Mouse (Mus musculus): ENCODE results near the gene Irs3.

The Irs3 gene

DNA sequence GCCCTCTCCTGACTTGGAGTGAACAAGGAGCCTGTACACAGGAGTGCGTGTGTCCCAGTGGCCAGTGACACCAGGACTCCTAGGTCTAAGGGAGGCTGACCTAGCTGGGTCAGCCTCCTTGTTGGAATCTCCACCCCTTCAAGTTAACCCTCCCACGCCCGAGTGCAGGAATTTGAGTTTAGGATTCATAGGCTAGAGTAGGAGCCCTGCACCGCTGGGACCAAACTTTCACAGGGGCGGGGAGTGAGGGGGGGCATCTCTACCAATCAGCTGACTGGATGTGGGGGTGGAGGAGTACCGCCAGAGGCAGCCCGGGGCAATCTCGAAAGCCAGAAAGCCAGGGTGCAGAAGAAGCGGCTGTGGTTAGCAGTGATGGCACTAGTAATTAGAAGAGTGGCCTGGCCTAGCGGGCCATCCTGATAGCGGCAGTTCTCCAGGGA lies at the start of gene Irs3:
Gene Irs3 (minus strand): TSS at position 63 of the 440 bp plus-strand sequence.
- no peak for TF ChIP-seq GATA4 (IDR thresholded peaks at IDR 0.05; ENCODE audit: insufficient replicate concordance, low read length)

GRCm38 (mm10) chr5:137694796-137695195 lies 49.3 kb upstream of the Irs3 start:
- no peak for TF ChIP-seq GATA4 (IDR thresholded peaks at IDR 0.05; ENCODE audit: insufficient replicate concordance, low read length)

DNA sequence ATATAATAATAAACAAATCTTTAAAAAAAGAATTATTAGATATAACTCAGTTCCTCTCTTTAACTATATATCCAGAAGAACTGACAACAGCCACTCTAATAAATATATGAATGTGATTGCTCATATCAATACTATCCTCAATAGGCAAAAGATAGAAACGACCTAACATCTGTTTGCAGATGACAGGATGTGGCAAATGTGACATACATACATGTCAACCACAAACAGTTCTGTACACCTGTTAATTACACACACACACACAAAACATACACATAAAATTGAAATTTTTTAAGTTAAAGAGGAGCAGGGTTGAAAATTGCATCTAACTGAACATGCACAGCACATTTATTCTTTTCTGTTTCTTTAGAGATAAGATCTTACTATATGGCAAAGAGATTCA lies 46.4 kb upstream of the Irs3 start:
- no peak for TF ChIP-seq GATA4 (IDR thresholded peaks at IDR 0.05; ENCODE audit: insufficient replicate concordance, low read length)

DNA sequence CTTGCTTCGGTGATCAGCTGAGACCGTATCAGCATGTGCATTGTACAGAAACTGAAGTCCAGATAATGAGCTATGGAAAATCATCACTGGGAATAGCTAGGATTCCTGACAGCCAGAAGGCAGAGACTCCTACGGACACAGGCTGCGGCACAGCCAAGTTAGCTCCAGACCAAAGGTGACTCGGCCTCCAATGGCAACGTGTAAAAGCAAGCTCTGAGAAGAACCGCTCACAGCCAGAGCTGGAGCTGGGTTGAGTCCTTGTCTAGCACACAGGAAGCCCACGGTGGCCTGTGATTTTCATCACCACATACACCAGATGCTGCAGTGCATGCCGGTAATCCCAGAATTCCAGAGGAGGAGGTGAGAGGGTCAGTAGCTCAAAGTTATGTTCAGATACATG lies 45.0 kb upstream of the Irs3 start:
- no peak for TF ChIP-seq GATA4 (IDR thresholded peaks at IDR 0.05; ENCODE audit: insufficient replicate concordance, low read length)

DNA sequence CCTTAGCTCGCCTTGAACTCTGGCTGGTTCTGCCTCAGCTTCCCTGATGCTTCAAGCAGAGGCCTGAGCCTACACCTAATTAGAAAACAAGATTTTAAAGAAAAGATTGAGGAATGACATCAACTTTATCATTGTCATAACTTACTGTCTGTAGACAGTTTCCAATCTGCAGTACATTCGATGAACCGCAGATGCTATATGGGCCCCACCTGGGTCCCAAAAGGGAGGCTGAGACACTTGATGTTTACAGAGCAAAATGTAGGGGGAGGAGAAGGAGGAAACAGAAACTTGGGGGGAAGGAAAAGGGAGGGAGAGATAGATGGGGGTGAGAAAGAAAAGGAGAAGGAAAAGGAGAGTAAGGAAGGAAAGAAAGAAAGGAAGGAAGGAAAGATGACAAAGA lies 44.5 kb upstream of the Irs3 start:
- TF ChIP-seq GATA4 (IDR thresholded peaks at IDR 0.05; ENCODE audit: insufficient replicate concordance, low read length), result no peak

GRCm38 (mm10) chr5:137686127-137686790 lies 40.7 kb upstream of the Irs3 start:
- peak; percentile 28; the same call in 1 of the 2 replicates for TF ChIP-seq GATA4 (IDR thresholded peaks at IDR 0.05; ENCODE audit: insufficient replicate concordance, low read length)

DNA sequence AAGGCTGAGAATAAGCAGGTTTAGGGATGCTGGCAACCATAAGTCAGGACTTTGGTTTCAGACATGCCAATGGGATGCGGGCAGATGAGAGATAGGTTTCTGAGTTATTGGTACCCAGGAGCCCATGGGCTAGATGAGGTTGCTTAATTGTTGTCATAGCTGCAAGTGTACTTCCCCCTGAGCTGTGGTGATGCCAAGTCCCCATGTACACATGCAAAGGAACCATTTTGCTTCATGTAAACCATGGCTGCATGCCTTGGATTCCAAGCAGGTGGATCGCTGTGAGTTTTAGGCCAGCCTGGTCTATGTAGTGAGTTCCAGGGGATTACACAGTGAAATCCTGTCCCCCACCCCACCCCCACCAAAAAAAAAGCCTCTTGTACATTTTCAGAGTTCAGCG lies 40.1 kb upstream of the Irs3 start:
- TF ChIP-seq GATA4 (IDR thresholded peaks at IDR 0.05; ENCODE audit: insufficient replicate concordance, low read length), result no peak

DNA sequence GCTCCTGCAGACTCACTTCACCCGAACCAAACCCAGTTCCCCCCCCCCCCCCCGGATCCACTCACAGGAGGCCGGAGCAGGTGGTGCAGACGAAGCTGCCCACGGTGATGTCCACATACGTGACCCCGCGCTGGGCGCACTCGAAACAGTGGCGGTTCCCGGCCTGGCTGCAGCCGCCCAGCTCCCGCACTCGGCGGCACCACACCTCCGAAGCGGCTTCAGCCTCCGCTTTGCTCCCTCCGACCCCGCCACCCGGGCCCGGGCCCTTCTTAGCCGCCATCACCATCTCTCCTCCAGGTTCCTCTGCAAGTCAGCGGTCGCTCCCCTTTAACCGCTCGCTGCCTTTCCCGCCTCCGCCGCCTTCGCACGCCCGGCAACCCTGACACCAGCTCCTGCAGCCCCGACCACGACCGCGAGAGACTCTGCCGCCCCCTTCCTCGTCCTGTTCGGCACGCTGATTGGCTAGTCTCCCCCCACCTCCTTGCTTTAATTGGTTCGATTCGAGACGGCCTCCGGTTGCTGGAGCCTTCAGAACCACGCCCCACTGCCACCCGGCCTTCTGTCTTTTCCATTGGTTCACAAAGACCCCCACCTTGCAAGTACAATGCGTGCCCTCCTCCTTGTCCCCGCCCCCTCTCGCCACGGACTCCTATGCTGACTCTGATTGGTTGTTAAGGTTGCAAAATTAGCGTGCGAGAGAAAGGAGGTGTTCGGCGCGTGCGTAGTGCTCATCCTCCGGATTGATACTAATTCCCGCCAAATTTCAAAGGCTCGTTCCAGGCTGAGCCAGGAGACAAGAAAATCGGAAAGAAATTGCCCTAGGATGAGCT lies 39.0 kb upstream of the Irs3 start, which contains the start of gene Agfg2:
Gene Agfg2 (minus strand): TSS at position 433 of the 830 bp plus-strand sequence.
- TF ChIP-seq GATA4 (IDR thresholded peaks at IDR 0.05; ENCODE audit: insufficient replicate concordance, low read length), result no peak

DNA sequence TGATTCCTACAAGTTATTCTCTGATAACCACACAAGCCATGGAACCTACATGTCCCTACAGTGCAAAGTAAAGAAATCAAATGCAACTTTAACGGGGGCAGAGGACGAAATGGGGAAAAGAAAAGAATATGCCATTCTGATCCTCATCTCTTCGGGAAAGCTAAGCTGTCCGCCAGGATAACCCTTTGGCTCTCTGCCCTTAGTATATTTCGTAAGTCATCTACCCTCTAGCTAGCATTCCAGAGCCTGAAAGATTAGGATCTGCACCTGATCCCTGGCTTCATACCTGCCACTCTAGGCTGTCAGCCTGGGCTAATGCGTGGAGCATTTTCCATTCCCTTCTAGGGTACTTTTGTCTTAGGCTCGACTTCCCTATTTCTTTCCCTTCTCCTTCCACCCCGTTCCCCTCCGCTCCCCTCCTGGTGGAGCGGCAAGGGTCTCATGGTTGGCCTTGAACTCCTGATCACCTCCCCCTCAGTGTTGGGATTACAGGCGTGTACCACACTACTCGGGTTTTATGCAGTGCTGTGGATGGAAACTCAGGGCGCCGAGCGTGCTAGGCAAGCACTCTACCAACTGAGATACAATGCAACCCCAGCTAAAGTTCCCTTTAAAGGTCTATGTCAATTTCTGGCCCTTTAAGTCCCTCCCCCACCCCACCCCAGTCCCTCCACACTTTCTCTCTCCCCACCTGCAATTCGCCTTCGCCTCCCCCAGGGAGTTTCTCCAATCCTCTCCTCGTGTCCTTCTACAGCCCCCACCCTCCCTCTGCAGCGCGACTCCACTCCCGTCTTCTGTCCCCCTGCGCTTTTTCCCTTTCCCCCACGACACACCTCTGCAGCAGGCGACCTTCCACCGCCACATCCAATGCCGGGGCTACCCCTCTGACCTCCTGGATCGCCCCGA lies 38.1 kb upstream of the Irs3 start:
- peak; percentile 97 for TF ChIP-seq GATA4 (IDR thresholded peaks at IDR 0.05; ENCODE audit: insufficient replicate concordance, low read length)

GRCm38 (mm10) chr5:137682526-137682925 lies 37.0 kb upstream of the Irs3 start:
- no peak for TF ChIP-seq GATA4 (IDR thresholded peaks at IDR 0.05; ENCODE audit: insufficient replicate concordance, low read length)

GRCm38 (mm10) chr5:137679726-137680125 lies 34.2 kb upstream of the Irs3 start:
- TF ChIP-seq GATA4 (IDR thresholded peaks at IDR 0.05; ENCODE audit: insufficient replicate concordance, low read length), result no peak

DNA sequence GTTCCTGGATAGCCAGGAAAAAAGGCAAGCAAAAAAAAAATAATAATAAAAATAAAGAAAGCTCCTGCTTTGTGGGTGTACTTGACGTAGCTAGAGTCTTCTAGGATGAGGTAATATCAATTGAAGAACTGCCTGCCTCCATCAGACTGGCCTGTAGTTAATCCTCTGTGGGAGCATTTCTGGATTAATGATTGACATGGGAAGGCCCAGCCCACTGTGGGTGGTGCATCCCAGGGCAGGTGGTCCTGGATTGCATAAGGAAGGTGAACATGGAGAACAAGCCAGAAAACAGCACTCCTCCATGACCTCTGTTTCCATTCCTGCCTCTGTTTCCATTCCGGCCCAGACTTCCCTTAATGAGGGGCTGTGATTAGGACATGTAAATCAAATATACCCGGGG lies 33.2 kb upstream of the Irs3 start:
- TF ChIP-seq GATA4 (IDR thresholded peaks at IDR 0.05; ENCODE audit: insufficient replicate concordance, low read length), result no peak

DNA sequence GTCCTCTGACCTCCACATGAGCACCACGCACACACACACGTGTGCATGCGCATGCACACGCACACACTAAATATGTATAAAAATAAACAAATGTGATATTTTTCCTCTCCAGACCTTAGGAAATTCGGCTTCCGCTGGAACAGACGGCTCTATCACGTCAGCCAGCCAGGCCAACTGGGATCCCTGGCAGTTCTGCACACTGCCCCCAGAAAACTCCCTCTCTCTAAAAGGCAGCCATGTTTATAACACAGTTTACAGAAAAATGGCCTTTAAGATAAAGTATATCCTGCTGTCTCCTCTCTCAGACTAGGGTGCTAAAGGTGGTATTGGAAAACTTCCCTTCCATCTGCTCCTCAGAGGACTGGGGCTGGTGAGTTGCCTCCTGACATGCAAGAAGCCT lies 32.3 kb upstream of the Irs3 start:
- no peak for TF ChIP-seq GATA4 (IDR thresholded peaks at IDR 0.05; ENCODE audit: insufficient replicate concordance, low read length)

GRCm38 (mm10) chr5:137674786-137675185 lies 29.3 kb upstream of the Irs3 start:
- no peak for TF ChIP-seq GATA4 (IDR thresholded peaks at IDR 0.05; ENCODE audit: insufficient replicate concordance, low read length)

- TF ChIP-seq GATA4 (IDR thresholded peaks at IDR 0.05; ENCODE audit: insufficient replicate concordance, low read length), result no peak
These were observed 27.5 kb upstream of the Irs3 start for GRCm38 (mm10) chr5:137673015-137673414.

All from liver, adult (tissue).